In the genomic region with DNA sequence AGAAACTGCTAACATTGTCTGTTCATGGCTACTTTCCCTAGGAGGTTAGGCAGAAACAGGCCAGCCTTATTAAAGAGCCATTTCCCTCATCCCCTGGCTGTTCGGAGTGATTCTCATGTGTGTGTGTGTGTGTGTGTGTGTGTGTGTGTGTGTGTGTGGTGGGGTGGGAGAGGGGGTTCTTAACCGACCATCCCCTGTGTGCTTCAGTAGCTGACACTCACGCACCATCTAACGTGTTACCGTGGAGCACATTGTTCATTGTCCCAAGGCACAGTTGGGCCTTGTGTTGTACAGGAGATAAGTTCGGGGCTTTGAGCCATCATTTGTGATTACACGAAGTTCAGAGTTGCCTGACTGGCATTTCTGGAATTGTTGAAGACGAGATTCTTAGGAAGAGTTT, we compare ENCODE assay signal across 15 mouse cellular contexts.
A peak's percentile ranks its signal among the peaks of the same experiment; 100 is the strongest.
DNase-seq lines count a peak whose midpoint lies in the region; ATAC-seq and TF ChIP-seq lines count a peak whose summit lies in the region.
"Had no signal": no experiment of that assay in that cellular context is flagged by ENCODE, and none has a peak within 500 bp of the region (broad histone marks: within the 10 kb centered on the region; RNA-seq: fewer than 3 reads in every experiment).

No protein-coding gene starts in this region.

- in situ Hi-C loops in ES-E14 (cut with MboI; ENCODE audit: low sequenced_read_pairs in 2 of 2, unreplicated experiment in 2 of 2): no loop called here

- no peak for ATAC-seq in forebrain, embryonic 13.5 days
- ATAC-seq in intestine, embryonic 14.5 days (replicated peaks; ENCODE audit: low FRiP score, low TSS enrichment, low read depth): no peak
- no peak for ATAC-seq in intestine, embryonic 16.5 days
- peak; percentile 27; the same call in 1 of the 2 replicates for ATAC-seq in midbrain, embryonic 13.5 days
- ATAC-seq: hindbrain, postnatal 0 days had no signal

- DNase-seq in forebrain, embryonic 10.5 days (ENCODE audit: extremely low spot score, low spot score): no peak
- no peak for DNase-seq in intestine, embryonic 14.5 days (ENCODE audit: low spot score)
- DNase-seq in ES-E14 (ENCODE audit: low read depth, low spot score): no peak
- DNase-seq in natural killer cell, adult 2 months (ENCODE audit: low spot score in 2 of 2): no peak
- no peak for DNase-seq in heart, postnatal 36 days
- DNase-seq: adrenal gland, adult 8-10 months; cerebellum, postnatal 10 days; layer of hippocampus, adult 9-11 months; thymus, adult 2 months had no signal

- WGBS in forebrain, embryonic 10.5 days: 40% methylated on average over 8 of the region's 8 CpGs
- WGBS in forebrain, embryonic 13.5 days: 30% methylated on average over 8 of the region's 8 CpGs
- WGBS in intestine, embryonic 14.5 days: 61% methylated on average over 8 of the region's 8 CpGs
- WGBS in intestine, embryonic 16.5 days: 61% methylated on average over 8 of the region's 8 CpGs
- WGBS in midbrain, embryonic 13.5 days: 17% methylated on average over 8 of the region's 8 CpGs

- peak overlapping the region; percentile 54 for H3K27ac ChIP-seq in forebrain, embryonic 10.5 days
- H3K27ac ChIP-seq in forebrain, embryonic 13.5 days: no peak overlapping the region
- peak overlapping the region; percentile 23; the same call in 1 of the 2 replicates for H3K27ac ChIP-seq in intestine, embryonic 14.5 days (ENCODE audit: low read depth)
- no peak overlapping the region for H3K27ac ChIP-seq in intestine, embryonic 16.5 days (ENCODE audit: low read length)
- peak overlapping the region; percentile 77; the same call in 1 of the 2 replicates for H3K27ac ChIP-seq in ES-E14 (ENCODE audit: insufficient read depth, low read depth, low read length, poor library complexity, severe bottlenecking)
- peak overlapping the region; percentile 63 for H3K27ac ChIP-seq in midbrain, embryonic 13.5 days
- H3K27ac ChIP-seq: hindbrain, postnatal 0 days; liver, embryonic 15.5 days; neural tube, embryonic 12.5 days had no signal

- H3K4me3 ChIP-seq in forebrain, embryonic 10.5 days: no peak overlapping the region
- no peak overlapping the region for H3K4me3 ChIP-seq in forebrain, embryonic 13.5 days
- no peak overlapping the region for H3K4me3 ChIP-seq in intestine, embryonic 14.5 days (ENCODE audit: low read depth, low read length)
- no peak overlapping the region for H3K4me3 ChIP-seq in intestine, embryonic 16.5 days (ENCODE audit: low read length)
- H3K4me3 ChIP-seq in ES-E14 (ENCODE audit: insufficient read depth in 1 of 2, low read depth in 1 of 2, low read length in 2 of 2, poor library complexity in 1 of 2, severe bottlenecking in 1 of 2): no peak overlapping the region
- no peak overlapping the region for H3K4me3 ChIP-seq in midbrain, embryonic 13.5 days (replicated peaks)
- H3K4me3 ChIP-seq: liver, embryonic 15.5 days; neural tube, embryonic 12.5 days had no signal

- intact Hi-C loops in heart, postnatal 36 days (cut with DNase I): no loop called here

- no peaks in the 10 kb centered on the region for H3K36me3 ChIP-seq in forebrain, embryonic 10.5 days (replicated peaks)
- H3K36me3 ChIP-seq in forebrain, embryonic 13.5 days (ENCODE audit: poor library complexity, severe bottlenecking): no peaks in the 10 kb centered on the region
- H3K36me3 ChIP-seq in intestine, embryonic 14.5 days (ENCODE audit: control insufficient read depth, insufficient read depth, low read length): no peaks in the 10 kb centered on the region
- H3K36me3 ChIP-seq in intestine, embryonic 16.5 days (ENCODE audit: control insufficient read depth, insufficient read depth, low read length): no peaks in the 10 kb centered on the region
- no peaks in the 10 kb centered on the region for H3K36me3 ChIP-seq in ES-E14 (ENCODE audit: control insufficient read depth, insufficient read depth, low read length, poor library complexity, severe bottlenecking)
- H3K36me3 ChIP-seq in midbrain, embryonic 13.5 days: no peaks in the 10 kb centered on the region
- H3K36me3 ChIP-seq: liver, embryonic 15.5 days; neural tube, embryonic 12.5 days had no signal

- H3K27me3 ChIP-seq in forebrain, embryonic 10.5 days (ENCODE audit: poor library complexity, severe bottlenecking): peaks cover 15% of the 10 kb centered on the region; the same call in 1 of the 2 replicates
- no peaks in the 10 kb centered on the region for H3K27me3 ChIP-seq in forebrain, embryonic 13.5 days
- H3K27me3 ChIP-seq in intestine, embryonic 14.5 days (replicated peaks; ENCODE audit: control insufficient read depth, insufficient read depth, low read length): no peaks in the 10 kb centered on the region
- H3K27me3 ChIP-seq in intestine, embryonic 16.5 days (replicated peaks; ENCODE audit: control insufficient read depth, insufficient read depth, low read length): no peaks in the 10 kb centered on the region
- no peaks in the 10 kb centered on the region for H3K27me3 ChIP-seq in midbrain, embryonic 13.5 days
- H3K27me3 ChIP-seq: liver, embryonic 15.5 days; neural tube, embryonic 12.5 days had no signal

- H3K4me2 ChIP-seq in forebrain, embryonic 13.5 days: no peak overlapping the region
- no peak overlapping the region for H3K4me2 ChIP-seq in intestine, embryonic 14.5 days (ENCODE audit: low read length)
- no peak overlapping the region for H3K4me2 ChIP-seq in intestine, embryonic 16.5 days (ENCODE audit: low read depth, low read length)
- no peak overlapping the region for H3K4me2 ChIP-seq in midbrain, embryonic 13.5 days (replicated peaks)
- H3K4me2 ChIP-seq: liver, embryonic 15.5 days; neural tube, embryonic 12.5 days had no signal

- peaks cover 16% of the 10 kb centered on the region; the same call in 1 of the 2 replicates for H3K9me3 ChIP-seq in forebrain, embryonic 10.5 days
- peaks cover 7% of the 10 kb centered on the region; the same call in 1 of the 2 replicates for H3K9me3 ChIP-seq in forebrain, embryonic 13.5 days (replicated peaks)
- H3K9me3 ChIP-seq in intestine, embryonic 14.5 days (ENCODE audit: control insufficient read depth, low read length): no peaks in the 10 kb centered on the region; the same call in 1 of the 2 replicates
- no peaks in the 10 kb centered on the region for H3K9me3 ChIP-seq in intestine, embryonic 16.5 days (ENCODE audit: control insufficient read depth, low read length)
- peaks cover 4% of the 10 kb centered on the region; the same call in 1 of the 2 replicates for H3K9me3 ChIP-seq in ES-E14 (ENCODE audit: control insufficient read depth, insufficient read depth, low read depth, low read length)
- H3K9me3 ChIP-seq in midbrain, embryonic 13.5 days: peaks cover 16% of the 10 kb centered on the region; the same call in 1 of the 2 replicates
- H3K9me3 ChIP-seq: liver, embryonic 15.5 days had no signal

- peaks cover 34% of the 10 kb centered on the region for H3K4me1 ChIP-seq in forebrain, embryonic 10.5 days
- peaks cover 33% of the 10 kb centered on the region for H3K4me1 ChIP-seq in forebrain, embryonic 13.5 days
- peaks cover 12% of the 10 kb centered on the region for H3K4me1 ChIP-seq in intestine, embryonic 14.5 days (replicated peaks; ENCODE audit: control insufficient read depth, insufficient read depth, low read length)
- peaks cover 7% of the 10 kb centered on the region; the same call in 1 of the 2 replicates for H3K4me1 ChIP-seq in intestine, embryonic 16.5 days (ENCODE audit: control insufficient read depth, insufficient read depth, low read length)
- peaks cover 9 to 15% of the 10 kb centered on the region in 2 experiments for H3K4me1 ChIP-seq in ES-E14 (ENCODE audit: control insufficient read depth in 2 of 2, insufficient read depth in 2 of 2, low read length in 2 of 2, poor library complexity in 1 of 2)
- H3K4me1 ChIP-seq in midbrain, embryonic 13.5 days (replicated peaks): peaks cover 28% of the 10 kb centered on the region
- H3K4me1 ChIP-seq: liver, embryonic 15.5 days had no signal

- no peak overlapping the region for H3K9ac ChIP-seq in forebrain, embryonic 13.5 days
- H3K9ac ChIP-seq in intestine, embryonic 14.5 days (ENCODE audit: low read length): no peak overlapping the region
- H3K9ac ChIP-seq in intestine, embryonic 16.5 days (ENCODE audit: low read depth, low read length): no peak overlapping the region
- H3K9ac ChIP-seq in ES-E14 (ENCODE audit: insufficient read depth, low read depth, low read length, poor library complexity, severe bottlenecking): peak overlapping the region; percentile 33; the same call in 1 of the 2 replicates
- no peak overlapping the region for H3K9ac ChIP-seq in midbrain, embryonic 13.5 days (replicated peaks)
- H3K9ac ChIP-seq: liver, embryonic 15.5 days; neural tube, embryonic 12.5 days had no signal

TF ChIP-seq in ES-E14, 5 proteins besides CTCF, POLR2A, EP300 and RAD21:
- TF ChIP-seq HCFC1 (IDR thresholded peaks at IDR 0.05; ENCODE audit: borderline replicate concordance, insufficient read depth, low read length) (no peak), MAFK (IDR thresholded peaks at IDR 0.05; ENCODE audit: insufficient read depth, low read depth, low read length) (no peak), CHD2 (IDR thresholded peaks at IDR 0.05; ENCODE audit: low read depth, low read length) (no peak), ZC3H11A (IDR thresholded peaks at IDR 0.05; ENCODE audit: borderline replicate concordance, low read depth, low read length) (no peak), ZNF384 (IDR thresholded peaks at IDR 0.05; ENCODE audit: low read depth, low read length) (no peak)

Comparison
In these comparisons a context has a peak if more than half of its experiments do, and no peak if none do; other contexts are left out.
1. H3K27ac ChIP-seq: peak in forebrain, embryonic 10.5 days (single experiment), intestine, embryonic 14.5 days (single experiment), ES-E14 (single experiment) and midbrain, embryonic 13.5 days (single experiment); none in forebrain, embryonic 13.5 days (single experiment) and intestine, embryonic 16.5 days (single experiment).